Mouse (Mus musculus) left cerebral cortex, postnatal 4 days (tissue): ENCODE measurements around the gene Erbin. TPM values are rescaled to one million over a fixed set of nuclear protein-coding genes. Genes with fewer than 3 reads are reported as not detected.

Experiments
- DNase-seq: peaks from one replicate; pipeline ENCODE4 v3.0.0-alpha.2; 2022
- intact Hi-C: fragments of 180-260 bp; cut with DNase I; formaldehyde crosslinking; loops from one replicate; pipeline ENCODE4 v1.15.1; 2025
- total RNA-seq, 2 experiments: library from RNA; stranded (reverse); gene quantifications; 2 replicates each; pipeline ENCODE4 v1.2.3; 2021

Gene Erbin
- total RNA-seq, 2 experiments from 2014 or later: 33.1 to 35.3 TPM

DNA sequence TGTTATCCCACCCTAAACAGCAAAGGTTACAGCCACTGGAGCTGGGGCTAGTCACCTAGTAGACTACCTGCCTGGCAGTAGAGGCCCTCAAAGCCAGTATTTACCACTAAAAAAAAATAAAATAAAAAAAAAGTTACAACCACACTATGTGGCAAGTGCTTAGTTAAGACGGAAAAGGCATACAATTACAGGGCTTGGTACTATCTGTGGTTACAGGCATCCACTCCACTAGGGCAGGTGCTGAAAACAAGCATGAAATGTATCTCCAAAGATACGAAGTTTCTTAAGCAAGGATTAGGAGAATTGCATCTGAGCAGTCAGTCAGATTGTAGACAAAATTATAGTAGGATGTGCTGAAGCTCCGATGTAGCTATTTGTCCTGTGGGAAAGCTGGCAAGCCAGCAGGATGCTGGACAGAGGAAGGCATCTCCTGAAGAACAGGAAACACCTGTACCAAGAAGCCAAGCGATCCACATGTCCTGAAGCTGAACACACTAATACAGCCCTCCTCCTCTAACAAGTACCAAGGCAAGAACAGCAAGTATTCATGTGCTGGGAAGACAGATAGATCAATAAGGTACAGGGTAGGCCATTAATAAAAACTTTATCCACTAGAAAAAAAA, 6.1 kb downstream of the Erbin start:
- intact Hi-C loops: no loop called here
- no peak for DNase-seq

DNA sequence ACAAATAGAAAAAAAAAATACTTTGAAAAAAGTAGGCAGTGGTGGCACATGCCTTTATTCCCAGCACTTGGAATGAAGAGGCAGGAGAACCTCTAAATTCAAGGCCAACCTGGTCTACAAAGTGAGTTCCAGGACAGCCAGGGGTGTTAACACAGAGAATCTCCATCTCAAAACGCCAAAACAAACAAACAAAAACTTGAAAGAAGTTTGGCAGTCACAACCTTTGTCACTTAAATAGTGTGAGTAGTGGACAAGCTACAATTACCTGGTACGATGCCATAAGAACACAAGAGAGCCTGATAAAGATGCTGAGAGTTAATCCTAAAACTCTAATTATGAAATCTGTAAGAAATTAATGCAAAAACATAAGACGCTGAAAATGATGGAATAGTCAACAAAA, 8.0 kb downstream of the Erbin start:
- intact Hi-C loops: no loop called here
- no peak for DNase-seq

DNA sequence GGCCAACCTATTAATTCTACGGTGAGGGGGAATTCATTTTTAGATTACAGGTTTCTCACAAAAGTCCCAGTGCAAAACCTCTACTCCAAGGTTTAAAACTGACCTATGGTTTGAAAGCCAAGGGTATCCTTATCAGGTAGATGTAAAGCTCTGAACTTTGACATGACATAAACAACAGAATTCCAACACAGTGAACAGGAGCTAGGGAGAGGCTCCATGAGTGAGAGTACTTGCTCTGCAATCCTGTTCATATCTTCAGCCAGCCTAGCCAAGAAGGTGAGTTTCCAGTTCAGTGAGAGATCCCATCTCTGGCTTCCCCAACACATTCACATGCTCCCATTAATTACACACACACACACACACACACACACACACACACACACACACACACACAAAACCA, 9.7 kb downstream of the Erbin start:
- intact Hi-C loops: no loop called here
- no peak for DNase-seq

- no peak for DNase-seq
- intact Hi-C loops: no loop called here
Measured at GRCm38 (mm10) chr13:103909894-103910293, 10.4 kb downstream of the Erbin start.

GRCm38 (mm10) chr13:103900015-103900414, 20.3 kb downstream of the Erbin start:
- intact Hi-C loops: no loop called here
- DNase-seq: no peak

- intact Hi-C loops: no loop called here
- DNase-seq: no peak
Measured at GRCm38 (mm10) chr13:103897606-103898005, 22.7 kb downstream of the Erbin start.

DNA sequence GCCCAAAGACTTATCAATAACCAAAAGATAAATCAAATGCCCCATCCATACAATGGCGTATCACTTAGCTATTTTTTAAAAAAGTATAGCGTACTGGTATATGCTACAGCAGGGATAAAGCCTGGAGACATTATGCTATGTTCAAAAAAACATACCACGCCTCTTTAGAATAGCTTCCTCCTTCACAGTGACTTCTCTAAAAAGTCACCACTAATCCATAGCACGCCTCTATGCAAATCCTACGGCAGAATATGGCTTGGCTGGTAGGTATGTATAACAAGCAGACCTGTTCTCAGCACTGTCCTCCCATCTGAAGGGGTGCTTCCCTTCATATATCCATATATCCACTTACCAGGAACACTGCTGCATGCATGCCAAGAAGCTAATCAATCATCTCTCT, 27.2 kb downstream of the Erbin start:
- intact Hi-C loops: no loop called here
- DNase-seq: no peak

DNA sequence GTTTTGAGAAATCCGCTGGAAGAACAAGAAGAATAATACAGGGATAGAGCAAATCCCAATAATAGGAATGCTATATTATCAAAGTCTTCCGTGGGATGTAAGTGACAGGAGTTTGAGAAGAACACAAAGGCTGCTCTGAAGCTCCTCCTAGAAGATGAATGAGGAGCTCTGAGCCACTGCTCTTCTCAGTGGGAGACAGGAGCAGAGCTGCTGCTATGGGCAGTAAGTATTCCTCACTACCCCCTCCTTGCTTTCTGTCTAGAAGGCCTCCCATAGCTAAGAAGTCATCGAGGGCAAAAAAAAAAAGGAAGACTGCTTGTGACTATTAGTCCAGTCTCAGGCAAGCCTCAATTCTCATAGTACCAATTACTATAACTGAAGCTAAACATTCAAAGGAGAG, 30.3 kb downstream of the Erbin start:
- intact Hi-C loops: no loop called here
- no peak for DNase-seq

DNA sequence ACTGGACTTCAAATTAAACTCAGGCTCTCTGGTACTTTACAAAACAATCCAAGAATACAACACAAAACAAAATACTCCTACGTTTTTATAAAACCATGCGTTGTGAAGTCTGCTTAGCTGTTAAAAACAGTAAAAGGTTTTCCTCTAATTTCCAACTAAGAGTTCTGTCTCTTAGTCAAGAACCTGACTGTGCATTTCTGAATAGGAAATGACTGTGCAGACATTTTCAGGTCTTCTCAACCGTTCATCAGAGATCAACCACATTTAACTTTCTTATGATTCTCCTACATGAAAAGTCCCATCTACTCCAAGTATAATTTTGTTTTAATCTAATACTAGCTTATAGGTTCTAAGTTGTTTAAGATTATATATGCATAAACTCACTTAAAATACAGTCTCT, 33.8 kb downstream of the Erbin start:
- intact Hi-C loops: no loop called here
- DNase-seq: no peak

GRCm38 (mm10) chr13:103881200-103881599, 39.1 kb downstream of the Erbin start:
- intact Hi-C loops: no loop called here
- no peak for DNase-seq

DNA sequence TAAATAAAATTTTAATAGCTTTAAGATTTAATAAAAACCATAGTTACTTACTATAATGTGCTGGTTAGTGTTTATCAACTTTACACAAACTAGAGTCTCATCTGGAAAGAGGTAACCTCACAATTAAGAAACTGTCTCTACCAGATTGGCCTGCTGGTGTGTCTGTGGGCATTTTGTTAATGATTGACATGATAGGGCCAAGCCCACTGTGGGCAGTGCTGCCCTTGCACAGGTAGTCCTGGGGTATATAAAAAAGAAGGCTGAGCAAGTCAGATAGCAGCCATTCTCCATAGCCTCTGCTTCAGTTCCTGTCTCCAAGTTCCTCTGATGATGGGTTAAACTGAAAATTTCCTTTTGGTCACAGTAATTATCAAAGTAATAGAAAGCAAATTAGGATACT, 43.6 kb downstream of the Erbin start:
- DNase-seq: no peak
- intact Hi-C loops: no loop called here

- DNase-seq: no peak
- intact Hi-C loops: no loop called here
Measured at GRCm38 (mm10) chr13:103875823-103876514, 44.3 kb downstream of the Erbin start.

GRCm38 (mm10) chr13:103870786-103871185, 49.5 kb downstream of the Erbin start:
- intact Hi-C loops: no loop called here

GRCm38 (mm10) chr13:103870117-103870516, 50.2 kb downstream of the Erbin start:
- no peak for DNase-seq
- intact Hi-C loops: no loop called here

More at GRCm38 (mm10) chr13:103870786-103871185, 49.5 kb downstream of the Erbin start:
- DNase-seq: no peak

- no peak for DNase-seq
- intact Hi-C loops: no loop called here
Measured at GRCm38 (mm10) chr13:103868875-103869274, 51.4 kb downstream of the Erbin start.

DNA sequence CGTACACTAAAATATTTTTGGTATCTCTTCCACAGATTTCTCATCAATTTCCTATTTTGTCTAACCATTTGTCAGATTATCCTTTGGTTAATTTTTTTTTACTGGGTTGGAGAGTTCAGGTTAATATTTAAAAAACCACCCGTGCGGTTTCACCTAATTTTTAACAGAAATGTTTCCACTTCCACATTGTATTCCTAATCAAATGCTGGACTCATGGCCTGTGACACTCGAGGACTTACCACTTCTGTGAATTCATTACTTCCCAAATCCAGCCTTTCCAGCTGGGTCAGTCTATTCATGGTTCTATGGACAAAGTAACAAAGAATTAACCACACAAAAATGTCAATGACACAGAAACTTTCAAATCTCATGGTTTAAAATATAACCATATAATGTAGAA, 58.3 kb downstream of the Erbin start:
- intact Hi-C loops: no loop called here
- no peak for DNase-seq

DNA sequence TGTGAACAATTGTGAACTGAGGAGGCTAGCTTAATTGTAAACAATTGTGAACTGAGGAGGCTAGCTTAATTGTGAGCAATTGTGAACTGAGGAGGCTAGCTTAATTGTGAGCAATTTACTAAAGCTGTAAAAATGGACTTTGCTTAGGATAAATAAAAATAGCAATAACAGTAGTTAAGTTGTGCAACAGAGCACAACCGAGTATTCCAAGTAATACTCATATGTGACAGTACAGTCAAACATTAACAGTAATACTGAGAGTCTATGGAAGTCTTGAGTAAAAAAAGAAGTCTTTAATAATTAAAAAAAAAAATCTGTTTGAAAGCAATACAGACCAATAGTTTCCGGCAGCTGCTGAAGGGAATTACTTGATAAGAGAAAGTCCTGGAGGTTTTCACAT, 61.3 kb downstream of the Erbin start:
- intact Hi-C loops: no loop called here
- DNase-seq: no peak

DNA sequence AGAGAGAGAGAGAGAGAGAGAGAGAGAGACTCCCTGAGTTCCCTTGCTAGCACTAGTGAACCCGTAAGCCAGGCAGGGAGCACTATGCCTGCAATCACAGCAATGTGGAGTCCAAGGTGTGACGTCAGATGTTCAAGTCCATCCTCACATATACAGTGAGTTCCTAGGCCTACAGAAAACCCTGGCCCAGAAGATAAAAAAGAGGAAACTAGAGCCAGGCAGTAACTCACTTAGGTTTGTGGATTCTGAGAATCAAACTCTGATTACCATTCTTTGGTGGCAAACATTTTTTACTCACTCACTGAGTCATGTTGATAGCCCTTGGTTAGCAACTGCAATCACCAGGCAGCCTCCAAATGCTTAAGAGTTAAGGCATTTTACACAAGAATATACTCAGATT, 72.7 kb downstream of the Erbin start:
- intact Hi-C loops: no loop called here
- DNase-seq: no peak

DNA sequence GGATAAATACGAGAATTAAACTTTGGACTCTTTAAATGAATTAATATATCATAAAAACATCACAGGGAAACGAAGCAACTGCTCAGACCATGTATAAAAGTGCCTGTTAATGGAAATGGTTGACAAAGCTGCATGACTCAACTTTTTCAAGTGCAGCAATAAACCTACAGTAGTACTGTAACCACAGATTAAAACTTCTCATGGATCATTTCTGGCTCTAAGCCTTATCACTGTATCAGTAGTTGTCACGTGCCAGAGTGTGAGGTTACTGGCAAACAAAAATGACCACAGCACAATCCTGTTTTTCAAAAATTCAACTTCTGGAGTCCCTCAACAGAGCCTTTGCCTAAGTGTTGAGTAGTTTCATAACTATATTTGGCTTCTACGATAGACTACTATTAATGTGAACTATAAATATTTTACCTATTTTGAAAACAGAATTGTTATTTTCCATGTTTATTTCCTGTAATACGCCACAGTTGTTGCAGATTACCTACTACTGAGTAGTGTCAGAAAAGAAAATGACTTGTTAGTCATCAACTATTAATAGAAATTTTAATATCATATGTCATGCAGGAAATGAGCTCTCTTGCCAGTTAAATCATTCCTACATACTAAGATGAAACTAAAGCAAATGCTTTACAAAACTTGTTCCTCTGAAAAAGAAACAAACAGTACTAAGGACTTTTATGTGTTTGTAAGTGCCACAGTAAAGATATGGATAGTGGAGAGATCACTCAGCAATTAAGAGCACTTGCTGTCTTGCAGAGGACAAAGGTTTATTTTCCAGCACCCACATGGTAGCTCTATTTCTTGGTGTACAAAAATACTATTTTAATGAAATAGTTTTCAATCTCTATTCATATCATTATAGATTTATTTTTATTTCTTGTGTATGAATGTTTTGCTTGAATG, 78.8 kb downstream of the Erbin start:
- DNase-seq: no peak
- intact Hi-C loops: no loop called here

GRCm38 (mm10) chr13:103838619-103839018, 81.7 kb downstream of the Erbin start:
- DNase-seq: no peak
- intact Hi-C loops: no loop called here

- no peak for DNase-seq
- intact Hi-C loops: no loop called here
Measured at GRCm38 (mm10) chr13:103829623-103830135, 90.6 kb downstream of the Erbin start.
